Mouse (Mus musculus): ENCODE measurements around the gene Zmynd11. TPM values are rescaled to one million over a fixed set of nuclear protein-coding genes. Genes with fewer than 3 reads are reported as not detected.
A peak's percentile ranks its signal among the peaks of the same experiment; 100 is the strongest.

Gene Zmynd11
- 142 and 148 TPM in 2 replicates for polyA plus RNA-seq (2014; fragmentation: Nextera tagmentation; extraction: Ambion mirVana)

- WGBS, result 1% methylated on average over 86 of the region's 98 CpGs
- no peaks in the 10 kb centered on the region for H3K9me3 ChIP-seq (ENCODE audit: control insufficient read depth, low read depth, low read length)
- H3K9ac ChIP-seq (replicated peaks; ENCODE audit: low read depth, low read length), result peak within 1 kb of the TSS; percentile 98
- peak; percentile 73 for ATAC-seq (ENCODE audit: insufficient number of reproducible peaks, insufficient read depth, low FRiP score, low read depth)
- H3K4me3 ChIP-seq (ENCODE audit: low read depth, low read length), result peak within 1 kb of the TSS; percentile 90
- H3K36me3 ChIP-seq (ENCODE audit: control insufficient read depth, insufficient read depth, low read length), result no peaks in the 10 kb centered on the region
- H3K27me3 ChIP-seq (ENCODE audit: control insufficient read depth, insufficient read depth, low read length), result no peaks in the 10 kb centered on the region
- peak within 1 kb of the TSS; percentile 39 for H3K4me2 ChIP-seq (replicated peaks; ENCODE audit: low read depth, low read length)
- H3K27ac ChIP-seq (ENCODE audit: low read length), result peak within 1 kb of the TSS; percentile 100
- peaks cover 22% of the 10 kb centered on the region; the same call in 1 of the 2 replicates for H3K4me1 ChIP-seq (ENCODE audit: control insufficient read depth, insufficient read depth, low read length)
Observed at GRCm38 (mm10) chr13:9764646-9765536, at the start of gene Zmynd11. Zmynd11 (minus strand) TSS chr13:9765330.

GRCm38 (mm10) chr13:9795889-9796631 is 30.9 kb upstream of the Zmynd11 start:
- ATAC-seq (ENCODE audit: insufficient number of reproducible peaks, insufficient read depth, low FRiP score, low read depth), result no peak
- WGBS, result 10% methylated on average over 12 of the region's 12 CpGs
- 0 out of 2 replicates have a peak, but pooled peaks cover 2% of the 10 kb centered on the region for H3K4me1 ChIP-seq (ENCODE audit: control insufficient read depth, insufficient read depth, low read length)
- H3K4me3 ChIP-seq (ENCODE audit: low read depth, low read length), result peak overlapping the region; percentile 20
- no peak overlapping the region for H3K27ac ChIP-seq (ENCODE audit: low read length)
- H3K36me3 ChIP-seq (ENCODE audit: control insufficient read depth, insufficient read depth, low read length), result no peaks in the 10 kb centered on the region
- peak overlapping the region; percentile 39 for H3K4me2 ChIP-seq (replicated peaks; ENCODE audit: low read depth, low read length)
- H3K9me3 ChIP-seq (ENCODE audit: control insufficient read depth, low read depth, low read length), result no peaks in the 10 kb centered on the region
- no peak overlapping the region for H3K9ac ChIP-seq (replicated peaks; ENCODE audit: low read depth, low read length)
- H3K27me3 ChIP-seq (ENCODE audit: control insufficient read depth, insufficient read depth, low read length), result no peaks in the 10 kb centered on the region

DNA sequence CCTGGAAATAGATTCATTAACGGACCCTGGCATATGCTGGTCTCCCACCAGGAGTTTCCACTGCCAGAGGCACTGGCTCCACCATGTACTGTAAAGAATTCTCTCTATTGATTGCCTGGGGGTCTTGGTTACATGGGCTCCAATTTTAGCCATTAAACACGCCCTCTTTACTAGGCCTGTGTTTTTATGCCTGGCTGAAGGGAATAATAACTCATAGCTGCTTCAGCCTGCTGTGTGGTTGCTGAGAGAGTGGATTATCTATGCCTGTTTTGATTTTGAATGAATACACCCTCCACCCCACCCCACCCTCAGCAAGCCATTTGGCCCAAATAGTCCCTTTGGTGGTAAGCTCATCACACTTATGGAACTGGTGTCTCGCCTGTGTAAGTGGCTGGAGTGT is 20.9 kb upstream of the Zmynd11 start:
- Histone ChIP-seq H3K9ac (replicated peaks; ENCODE audit: low read depth, low read length) (no peak overlapping the region), H3K36me3 (ENCODE audit: control insufficient read depth, insufficient read depth, low read length) (no peaks in the 10 kb centered on the region), H3K27me3 (ENCODE audit: control insufficient read depth, insufficient read depth, low read length) (no peaks in the 10 kb centered on the region), H3K4me3 (ENCODE audit: low read depth, low read length) (no peak overlapping the region), H3K4me1 (ENCODE audit: control insufficient read depth, insufficient read depth, low read length) (no peaks in the 10 kb centered on the region), H3K27ac (ENCODE audit: low read length) (no peak overlapping the region), H3K9me3 (ENCODE audit: control insufficient read depth, low read depth, low read length) (no peaks in the 10 kb centered on the region), H3K4me2 (replicated peaks; ENCODE audit: low read depth, low read length) (no peak overlapping the region)
- WGBS, result 81% methylated on average over 3 of the region's 3 CpGs
- no peak for ATAC-seq (ENCODE audit: insufficient number of reproducible peaks, insufficient read depth, low FRiP score, low read depth)

GRCm38 (mm10) chr13:9783717-9784116 is 18.6 kb upstream of the Zmynd11 start:
- no peak overlapping the region for H3K4me2 ChIP-seq (replicated peaks; ENCODE audit: low read depth, low read length)
- H3K4me3 ChIP-seq (ENCODE audit: low read depth, low read length), result no peak overlapping the region
- H3K27ac ChIP-seq (ENCODE audit: low read length), result no peak overlapping the region
- ATAC-seq (ENCODE audit: insufficient number of reproducible peaks, insufficient read depth, low FRiP score, low read depth), result no peak
- H3K36me3 ChIP-seq (ENCODE audit: control insufficient read depth, insufficient read depth, low read length), result no peaks in the 10 kb centered on the region
- no peaks in the 10 kb centered on the region for H3K27me3 ChIP-seq (ENCODE audit: control insufficient read depth, insufficient read depth, low read length)
- 69% methylated on average over 3 of the region's 3 CpGs for WGBS
- H3K9me3 ChIP-seq (ENCODE audit: control insufficient read depth, low read depth, low read length), result no peaks in the 10 kb centered on the region
- no peak overlapping the region for H3K9ac ChIP-seq (replicated peaks; ENCODE audit: low read depth, low read length)
- H3K4me1 ChIP-seq (ENCODE audit: control insufficient read depth, insufficient read depth, low read length), result no peaks in the 10 kb centered on the region

GRCm38 (mm10) chr13:9775901-9776300 is 10.8 kb upstream of the Zmynd11 start:
- H3K36me3 ChIP-seq (ENCODE audit: control insufficient read depth, insufficient read depth, low read length), result no peaks in the 10 kb centered on the region
- H3K4me1 ChIP-seq (ENCODE audit: control insufficient read depth, insufficient read depth, low read length), result no peaks in the 10 kb centered on the region
- H3K4me2 ChIP-seq (replicated peaks; ENCODE audit: low read depth, low read length), result no peak overlapping the region
- WGBS, result 36% methylated on average over 5 of the region's 5 CpGs
- ATAC-seq (ENCODE audit: insufficient number of reproducible peaks, insufficient read depth, low FRiP score, low read depth), result no peak
- H3K4me3 ChIP-seq (ENCODE audit: low read depth, low read length), result no peak overlapping the region
- H3K27ac ChIP-seq (ENCODE audit: low read length), result no peak overlapping the region
- no peak overlapping the region for H3K9ac ChIP-seq (replicated peaks; ENCODE audit: low read depth, low read length)
- H3K27me3 ChIP-seq (ENCODE audit: control insufficient read depth, insufficient read depth, low read length), result no peaks in the 10 kb centered on the region
- no peaks in the 10 kb centered on the region for H3K9me3 ChIP-seq (ENCODE audit: control insufficient read depth, low read depth, low read length)

GRCm38 (mm10) chr13:9774077-9774476 is 8.9 kb upstream of the Zmynd11 start:
- ATAC-seq (ENCODE audit: insufficient number of reproducible peaks, insufficient read depth, low FRiP score, low read depth), result no peak
- Histone ChIP-seq H3K36me3 (ENCODE audit: control insufficient read depth, insufficient read depth, low read length) (no peaks in the 10 kb centered on the region), H3K27ac (ENCODE audit: low read length) (no peak overlapping the region), H3K4me1 (ENCODE audit: control insufficient read depth, insufficient read depth, low read length) (no peaks in the 10 kb centered on the region), H3K9me3 (ENCODE audit: control insufficient read depth, low read depth, low read length) (no peaks in the 10 kb centered on the region), H3K27me3 (ENCODE audit: control insufficient read depth, insufficient read depth, low read length) (no peaks in the 10 kb centered on the region), H3K9ac (replicated peaks; ENCODE audit: low read depth, low read length) (no peak overlapping the region), H3K4me2 (replicated peaks; ENCODE audit: low read depth, low read length) (no peak overlapping the region), H3K4me3 (ENCODE audit: low read depth, low read length) (no peak overlapping the region)

GRCm38 (mm10) chr13:9767279-9767678 is 2.1 kb upstream of the Zmynd11 start:
- Histone ChIP-seq H3K4me3 (ENCODE audit: low read depth, low read length) (no peak overlapping the region), H3K27me3 (ENCODE audit: control insufficient read depth, insufficient read depth, low read length) (no peaks in the 10 kb centered on the region), H3K27ac (ENCODE audit: low read length) (no peak overlapping the region), H3K9me3 (ENCODE audit: control insufficient read depth, low read depth, low read length) (no peaks in the 10 kb centered on the region), H3K4me2 (replicated peaks; ENCODE audit: low read depth, low read length) (no peak overlapping the region), H3K36me3 (ENCODE audit: control insufficient read depth, insufficient read depth, low read length) (no peaks in the 10 kb centered on the region), H3K4me1 (ENCODE audit: control insufficient read depth, insufficient read depth, low read length) (peaks cover 10% of the 10 kb centered on the region; the same call in 1 of the 2 replicates), H3K9ac (replicated peaks; ENCODE audit: low read depth, low read length) (no peak overlapping the region)
- 61% methylated on average over 5 of the region's 5 CpGs for WGBS
- ATAC-seq (ENCODE audit: insufficient number of reproducible peaks, insufficient read depth, low FRiP score, low read depth), result no peak

- 59% methylated on average over 1 of the region's 1 CpGs for WGBS
- no peak overlapping the region for H3K4me2 ChIP-seq (replicated peaks; ENCODE audit: low read depth, low read length)
- peaks cover 15% of the 10 kb centered on the region; the same call in 1 of the 2 replicates for H3K4me1 ChIP-seq (ENCODE audit: control insufficient read depth, insufficient read depth, low read length)
- H3K27me3 ChIP-seq (ENCODE audit: control insufficient read depth, insufficient read depth, low read length), result no peaks in the 10 kb centered on the region
- H3K9ac ChIP-seq (replicated peaks; ENCODE audit: low read depth, low read length), result no peak overlapping the region
- H3K27ac ChIP-seq (ENCODE audit: low read length), result no peak overlapping the region
- H3K36me3 ChIP-seq (ENCODE audit: control insufficient read depth, insufficient read depth, low read length), result no peaks in the 10 kb centered on the region
- no peak for ATAC-seq (ENCODE audit: insufficient number of reproducible peaks, insufficient read depth, low FRiP score, low read depth)
- H3K9me3 ChIP-seq (ENCODE audit: control insufficient read depth, low read depth, low read length), result no peaks in the 10 kb centered on the region
- H3K4me3 ChIP-seq (ENCODE audit: low read depth, low read length), result no peak overlapping the region
Observed at GRCm38 (mm10) chr13:9766497-9766896, 1.4 kb upstream of the Zmynd11 start.

Data from stomach, embryonic 14.5 days (tissue).